Comparison of ENCODE assay signal across 8 mouse cellular contexts in genomic region chr10:120475601-120476515, GRCm38 (mm10). TPM values are rescaled to one million over a fixed set of nuclear protein-coding genes. Genes with fewer than 3 reads are reported as not detected.
DNase-seq lines count a peak whose midpoint lies in the region; ATAC-seq and TF ChIP-seq lines count a peak whose summit lies in the region.

Gene Hmga2, minus strand, starts transcription at chr10:120476469.

- peak within 1 kb of the TSS; percentile 55 for H3K4me3 ChIP-seq in erythroblast, embryonic 14.5 days (replicated peaks)
- H3K4me3 ChIP-seq in hindbrain, embryonic 14.5 days (replicated peaks; ENCODE audit: low read length), result peak within 1 kb of the TSS; percentile 62
- peak within 1 kb of the TSS; percentile 41 to 61 for H3K4me3 ChIP-seq in liver, embryonic 14.5 days (ENCODE audit: insufficient read depth in 1 of 2, low read depth in 2 of 2, low read length in 2 of 2)
- peak within 1 kb of the TSS; percentile 91 for H3K4me3 ChIP-seq in neural tube, embryonic 11.5 days (ENCODE audit: low read depth, low read length)

- no peak for ATAC-seq in erythroblast, adult 5-6 weeks (replicated peaks; ENCODE audit: low FRiP score, poor library complexity, severe bottlenecking)
- peak; percentile 54 for ATAC-seq in hindbrain, embryonic 14.5 days (ENCODE audit: low FRiP score)
- ATAC-seq in liver, embryonic 14.5 days (ENCODE audit: insufficient read depth), result peak; percentile 34; the same call in 1 of the 2 replicates
- ATAC-seq in neural tube, embryonic 11.5 days (ENCODE audit: insufficient read depth, low FRiP score, low TSS enrichment), result peak; percentile 62
- no peak; the same call in 1 of the 2 replicates for ATAC-seq in erythroid progenitor cell, adult 5-6 weeks (replicated peaks; ENCODE audit: low FRiP score, poor library complexity, severe bottlenecking)

- peak within 1 kb of the TSS; percentile 71 for H3K9ac ChIP-seq in hindbrain, embryonic 14.5 days
- peak within 1 kb of the TSS; percentile 40 for H3K9ac ChIP-seq in liver, embryonic 14.5 days (replicated peaks)
- H3K9ac ChIP-seq in neural tube, embryonic 11.5 days (ENCODE audit: low read length), result peak within 1 kb of the TSS; percentile 98

- under 1% methylated on average over 97 of the region's 99 CpGs for WGBS in hindbrain, embryonic 14.5 days
- WGBS in liver, embryonic 14.5 days (ENCODE audit: insufficient replicate concordance), result under 1% methylated on average over 98 of the region's 99 CpGs
- under 1% methylated on average over 88 of the region's 99 CpGs for WGBS in neural tube, embryonic 11.5 days

- H3K27ac ChIP-seq in hindbrain, embryonic 14.5 days, result peak within 1 kb of the TSS; percentile 66
- H3K27ac ChIP-seq in liver, embryonic 14.5 days, result no peak within 1 kb of the TSS
- peak within 1 kb of the TSS; percentile 93 for H3K27ac ChIP-seq in neural tube, embryonic 11.5 days (ENCODE audit: low read depth, low read length)

- H3K4me2 ChIP-seq in hindbrain, embryonic 14.5 days (replicated peaks), result peak within 1 kb of the TSS; percentile 93
- peak within 1 kb of the TSS; percentile 71 for H3K4me2 ChIP-seq in liver, embryonic 14.5 days (ENCODE audit: low read depth)
- peak within 1 kb of the TSS; percentile 69 for H3K4me2 ChIP-seq in neural tube, embryonic 11.5 days (ENCODE audit: low read depth)

- peaks cover 64% of the 10 kb centered on the region for H3K27me3 ChIP-seq in erythroblast, embryonic 14.5 days (ENCODE audit: control insufficient read depth)
- peaks cover 26% of the 10 kb centered on the region; the same call in 1 of the 2 replicates for H3K27me3 ChIP-seq in hindbrain, embryonic 14.5 days (ENCODE audit: control insufficient read depth, insufficient read depth, low read length)
- peaks cover 54% of the 10 kb centered on the region for H3K27me3 ChIP-seq in liver, embryonic 14.5 days (ENCODE audit: control insufficient read depth, insufficient read depth, low read length)
- H3K27me3 ChIP-seq in neural tube, embryonic 11.5 days (ENCODE audit: control insufficient read depth, insufficient read depth, low read length), result no peaks in the 10 kb centered on the region

- no peaks in the 10 kb centered on the region for H3K9me3 ChIP-seq in erythroblast, embryonic 14.5 days (ENCODE audit: control insufficient read depth, low read length)
- H3K9me3 ChIP-seq in hindbrain, embryonic 14.5 days (ENCODE audit: control insufficient read depth, low read length), result no peaks in the 10 kb centered on the region
- no peaks in the 10 kb centered on the region for H3K9me3 ChIP-seq in liver, embryonic 14.5 days (ENCODE audit: control insufficient read depth, low read length)
- H3K9me3 ChIP-seq in neural tube, embryonic 11.5 days (ENCODE audit: control insufficient read depth, low read length), result no peaks in the 10 kb centered on the region

- no peak for TF ChIP-seq EP300 in liver, embryonic 14.5 days (IDR thresholded peaks at IDR 0.05; ENCODE audit: low read depth)

- H3K36me3 ChIP-seq in erythroblast, embryonic 14.5 days (ENCODE audit: control insufficient read depth), result no peaks in the 10 kb centered on the region
- H3K36me3 ChIP-seq in hindbrain, embryonic 14.5 days (replicated peaks; ENCODE audit: control insufficient read depth, insufficient read depth), result no peaks in the 10 kb centered on the region
- H3K36me3 ChIP-seq in liver, embryonic 14.5 days (replicated peaks; ENCODE audit: control insufficient read depth, insufficient read depth, low read depth), result no peaks in the 10 kb centered on the region
- no peaks in the 10 kb centered on the region; the same call in 1 of the 2 replicates for H3K36me3 ChIP-seq in neural tube, embryonic 11.5 days (ENCODE audit: control insufficient read depth, insufficient read depth, low read length)

- TF ChIP-seq CTCF in liver, embryonic 14.5 days (IDR thresholded peaks at IDR 0.05; ENCODE audit: low read depth), result no peak

- H3K4me1 ChIP-seq in erythroblast, embryonic 14.5 days (ENCODE audit: control insufficient read depth), result no peaks in the 10 kb centered on the region; the same call in 1 of the 2 replicates
- peaks cover 33% of the 10 kb centered on the region for H3K4me1 ChIP-seq in hindbrain, embryonic 14.5 days (replicated peaks; ENCODE audit: control insufficient read depth, insufficient read depth, low read length)
- H3K4me1 ChIP-seq in liver, embryonic 14.5 days (replicated peaks; ENCODE audit: control insufficient read depth in 2 of 2, insufficient read depth in 2 of 2, low read length in 1 of 2), result no peaks in the 10 kb centered on the region
- peaks cover 6% of the 10 kb centered on the region; the same call in 1 of the 2 replicates for H3K4me1 ChIP-seq in neural tube, embryonic 11.5 days (ENCODE audit: control insufficient read depth, insufficient read depth, low read length)

- DNase-seq in NIH3T3 (ENCODE audit: low read depth), result peak; percentile 88
- DNase-seq in fibroblast of lung, adult 2 months (ENCODE audit: low read depth), result peak; percentile 55
- peak; percentile 46 for DNase-seq in hindbrain, embryonic 14.5 days (ENCODE audit: low spot score)
- DNase-seq in liver, embryonic 14.5 days (ENCODE audit: low read depth in 3 of 3, low spot score in 3 of 3), result no peak
- peak; percentile 78 for DNase-seq in neural tube, embryonic 11.5 days (ENCODE audit: low spot score)

RNA-seq across cellular contexts. Expression of gene Hmga2, which starts in this region (rescaled TPM):
- polyA plus RNA-seq in erythroblast, embryonic 14.5 days (2012), result 0.02 and 0.05 TPM in 2 replicates
- not detected in 2 replicates for total RNA-seq in erythroblast, adult 5-6 weeks (2015; ENCODE audit: low replicate concordance)
- total RNA-seq in erythroblast, adult 5-6 weeks (2017; ENCODE audit: low replicate concordance), result 0.14 TPM in 1 of 2 replicates, not detected in the other
- 1.7 and 2.1 TPM in 2 replicates for polyA plus RNA-seq in hindbrain, embryonic 14.5 days (2014; fragmentation: Nextera tagmentation; extraction: Ambion mirVana)
- polyA plus RNA-seq in liver, embryonic 14.5 days (2012; rRNA removed), result 4.3 and 5.4 TPM in 2 replicates
- 2.4 and 3.4 TPM in 2 replicates for polyA plus RNA-seq in liver, embryonic 14.5 days (2014; fragmentation: Nextera tagmentation; extraction: Ambion mirVana)
- 49.7 and 65.5 TPM in 2 replicates for polyA plus RNA-seq in neural tube, embryonic 11.5 days (2014; fragmentation: Nextera tagmentation; extraction: Ambion mirVana)
- total RNA-seq in erythroid progenitor cell, adult 5-6 weeks (2015; ENCODE audit: low replicate concordance), result 0.36 TPM in 1 of 2 replicates, not detected in the other
- 0.38 TPM in 1 of 2 replicates, not detected in the other for total RNA-seq in erythroid progenitor cell, adult 5-6 weeks (2017; ENCODE audit: low replicate concordance)

Comparison
In these comparisons a context has a peak if more than half of its experiments do, and no peak if none do; other contexts are left out.
1. ATAC-seq: peak in hindbrain, embryonic 14.5 days (single experiment), liver, embryonic 14.5 days (single experiment) and neural tube, embryonic 11.5 days (single experiment); none in erythroblast, adult 5-6 weeks (single experiment) and erythroid progenitor cell, adult 5-6 weeks (single experiment).
2. DNase-seq: peak in NIH3T3 (single experiment), fibroblast of lung, adult 2 months (single experiment), hindbrain, embryonic 14.5 days (single experiment) and neural tube, embryonic 11.5 days (single experiment); none in liver, embryonic 14.5 days (0 of 3).
3. H3K9ac ChIP-seq: peak in every context shown above with its lines; median percentile 98 in neural tube, embryonic 11.5 days; 71 in hindbrain, embryonic 14.5 days; 40 in liver, embryonic 14.5 days.
4. Peak in every context shown above with its lines, with median percentiles within 50 percentile points of each other: H3K4me3 ChIP-seq and H3K4me2 ChIP-seq.